Mouse (Mus musculus) erythroblast, adult 5-6 weeks (primary cell): ENCODE results near the gene Pdgfa. TPM values are rescaled to one million over a fixed set of nuclear protein-coding genes. Genes with fewer than 3 reads are reported as not detected.

Experiments used
- ATAC-seq: replicated peaks from 2 replicates; pipeline ENCODE4 v1.8.0; 2016; ENCODE audit warnings: moderate number of reproducible peaks, mild to moderate bottlenecking, moderate TSS enrichment, inconsistent platforms; ENCODE audit not compliant: poor library complexity, low FRiP score, severe bottlenecking
- total RNA-seq, 2 experiments: library from RNA; stranded (forward) in 1 of 2; stranded (reverse) in 1 of 2; fragments of 150-400 nt in 1 of 2; fragments of 200-764, 138-1000 nt in 1 of 2; gene quantifications; 2 replicates each; pipeline versions ENCODE4 v1.2.3 to v1.2.4; 2015 to 2017; ENCODE audit warnings: low replicate concordance in 2 of 2

The Pdgfa gene
- total RNA-seq, 2 experiments from 2014 or later = not detected

DNA sequence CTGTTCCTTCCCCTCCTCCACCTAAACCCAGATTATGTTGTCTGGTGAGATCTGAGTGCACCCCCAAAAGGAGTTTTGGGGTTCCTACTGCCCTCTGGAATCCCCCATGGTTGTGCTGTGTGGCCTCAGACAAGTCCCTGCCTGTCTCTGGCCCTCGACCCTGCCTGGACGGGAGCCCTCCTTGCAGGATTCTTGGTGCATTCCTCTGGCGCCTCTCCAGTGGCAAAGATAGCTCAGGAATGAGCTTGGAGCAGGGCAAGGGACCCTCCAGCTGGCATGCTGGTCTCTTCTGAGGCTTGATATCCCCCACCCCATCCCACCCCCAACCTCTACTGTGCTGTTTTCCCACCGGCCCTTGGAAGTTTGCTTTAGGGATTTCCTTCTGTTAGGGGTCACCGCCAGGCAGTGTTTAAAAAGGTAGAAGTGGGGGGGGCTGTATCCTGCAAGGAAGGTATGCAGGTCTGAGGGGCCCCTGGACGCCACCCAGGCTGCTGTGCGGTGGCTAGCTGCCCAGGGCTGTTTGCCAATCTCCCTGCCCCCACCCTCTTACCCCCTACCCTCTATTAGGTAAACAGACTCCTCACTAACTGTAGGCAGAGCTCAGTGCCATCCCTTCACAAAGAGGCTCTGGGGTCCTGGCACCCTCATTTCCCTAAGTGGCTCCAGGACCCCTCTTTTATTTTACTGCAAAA lies 31.0 kb downstream of the Pdgfa start:
- no peak for ATAC-seq

DNA sequence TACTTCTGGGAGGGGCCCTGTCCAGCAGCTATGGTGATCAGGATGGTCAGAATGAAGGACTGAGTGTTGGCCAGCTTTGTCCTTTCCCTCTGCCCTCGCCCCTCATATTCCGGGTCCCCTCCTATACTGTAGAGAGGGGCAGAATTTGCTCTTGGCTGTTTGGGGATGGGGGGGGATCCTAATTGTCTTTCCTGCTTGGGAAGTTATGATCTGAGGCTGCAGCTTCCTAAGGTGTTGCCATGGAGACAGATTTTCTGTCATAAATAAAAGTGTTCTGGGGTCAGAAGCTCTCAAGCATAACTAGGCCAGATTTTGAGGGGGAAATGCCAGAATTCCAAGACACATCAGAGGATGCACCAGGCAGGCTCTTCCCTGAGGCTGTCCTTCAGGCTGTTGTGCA lies 31.6 kb downstream of the Pdgfa start:
- ATAC-seq = no peak

DNA sequence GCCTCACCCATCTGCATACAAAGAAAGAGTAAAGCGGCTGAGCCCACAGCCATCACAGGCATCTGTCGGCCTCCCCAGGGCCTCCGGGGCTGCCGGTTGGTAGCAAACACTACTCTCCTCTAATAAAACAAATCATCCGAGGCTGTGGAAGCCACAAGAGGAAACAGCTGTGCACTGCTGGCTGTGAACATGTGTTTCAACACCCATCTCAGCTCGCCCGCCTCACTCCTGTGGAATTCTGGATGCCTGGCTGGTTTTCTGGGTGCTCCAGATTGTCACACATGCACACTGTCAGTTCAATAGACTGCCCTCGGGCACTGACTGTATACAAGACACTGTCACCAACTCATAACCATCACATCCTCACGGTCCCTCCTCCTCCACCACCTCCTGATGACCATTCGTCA lies 40.7 kb downstream of the Pdgfa start:
- no peak for ATAC-seq

DNA sequence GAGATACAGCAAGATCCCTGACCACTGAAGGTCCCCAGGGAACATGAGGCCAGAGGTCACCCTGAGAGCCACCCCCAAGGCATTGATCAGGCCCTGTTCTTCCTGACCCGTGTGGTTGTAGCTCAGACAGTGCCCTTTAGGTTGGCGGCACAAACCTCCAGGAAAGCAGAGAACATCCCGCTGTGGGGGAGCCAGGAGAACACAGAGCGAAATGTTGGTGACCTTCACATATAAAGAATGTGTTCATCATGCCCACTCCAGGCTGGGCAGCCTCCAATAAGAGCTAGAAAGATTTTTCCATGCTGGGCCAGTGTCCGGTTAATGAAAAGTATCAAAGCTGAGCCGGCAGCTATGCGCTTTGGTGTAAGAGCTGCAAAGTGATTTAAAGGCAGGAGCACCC lies 43.2 kb downstream of the Pdgfa start:
- no peak for ATAC-seq

DNA sequence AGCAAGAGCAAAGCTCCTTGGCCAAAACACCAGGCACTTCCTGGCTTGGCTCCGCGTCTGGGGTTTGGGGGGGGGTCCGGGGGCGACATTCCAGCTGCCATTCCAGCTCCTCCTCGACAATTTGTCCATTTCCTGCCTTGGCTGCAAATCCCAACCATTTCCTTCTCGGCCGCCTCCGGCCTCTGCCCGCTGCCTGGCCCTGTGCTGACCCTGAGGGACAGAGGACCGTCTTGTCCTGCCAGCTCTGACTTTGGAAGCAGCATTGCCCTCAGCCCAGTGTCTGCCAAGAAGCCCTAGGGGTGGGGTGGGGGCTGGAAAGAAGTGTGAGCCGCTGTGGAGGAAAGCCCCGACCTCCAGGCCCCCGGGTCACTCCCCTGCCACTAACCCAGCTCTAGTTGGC lies 44.2 kb downstream of the Pdgfa start:
- no peak for ATAC-seq

DNA sequence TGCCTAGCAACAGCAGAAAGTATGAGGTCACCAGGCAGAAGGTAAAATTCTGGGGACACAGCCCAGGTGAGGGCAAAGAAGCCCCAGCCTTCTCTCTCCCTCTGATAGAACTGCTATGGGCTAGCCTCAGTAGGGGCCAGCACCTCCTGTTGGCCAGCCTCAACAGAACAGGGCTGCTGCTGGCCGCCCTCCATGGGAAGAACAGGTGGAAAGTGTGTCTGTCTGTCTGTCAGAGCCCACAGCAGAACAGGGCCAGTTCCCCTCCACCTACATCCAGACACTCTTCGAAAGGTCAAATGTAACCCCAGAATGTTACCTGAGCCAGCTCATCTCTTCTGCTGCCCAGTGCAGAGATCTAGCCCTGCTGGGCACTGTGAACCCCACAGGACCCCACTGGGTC lies 45.9 kb downstream of the Pdgfa start:
- ATAC-seq = no peak

DNA sequence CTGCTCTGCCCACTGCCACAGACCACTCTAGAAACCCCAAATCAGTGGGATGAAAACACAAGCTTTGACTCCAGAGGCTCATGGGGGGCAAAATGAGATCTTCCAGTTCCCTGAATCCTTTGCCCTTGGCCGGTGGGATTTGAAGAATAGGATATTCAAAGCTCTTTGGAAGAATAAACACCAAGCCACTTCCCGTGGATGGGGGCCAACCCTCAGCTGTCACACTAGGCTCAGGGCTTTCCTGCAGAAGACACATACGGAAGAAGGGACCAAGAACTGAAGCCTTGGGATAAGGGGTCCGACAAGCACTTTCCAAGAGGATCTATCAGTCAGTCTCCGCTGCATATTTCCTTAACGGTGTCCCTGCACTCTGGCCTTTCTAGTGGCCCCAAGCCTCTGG lies 48.0 kb downstream of the Pdgfa start:
- no peak for ATAC-seq

DNA sequence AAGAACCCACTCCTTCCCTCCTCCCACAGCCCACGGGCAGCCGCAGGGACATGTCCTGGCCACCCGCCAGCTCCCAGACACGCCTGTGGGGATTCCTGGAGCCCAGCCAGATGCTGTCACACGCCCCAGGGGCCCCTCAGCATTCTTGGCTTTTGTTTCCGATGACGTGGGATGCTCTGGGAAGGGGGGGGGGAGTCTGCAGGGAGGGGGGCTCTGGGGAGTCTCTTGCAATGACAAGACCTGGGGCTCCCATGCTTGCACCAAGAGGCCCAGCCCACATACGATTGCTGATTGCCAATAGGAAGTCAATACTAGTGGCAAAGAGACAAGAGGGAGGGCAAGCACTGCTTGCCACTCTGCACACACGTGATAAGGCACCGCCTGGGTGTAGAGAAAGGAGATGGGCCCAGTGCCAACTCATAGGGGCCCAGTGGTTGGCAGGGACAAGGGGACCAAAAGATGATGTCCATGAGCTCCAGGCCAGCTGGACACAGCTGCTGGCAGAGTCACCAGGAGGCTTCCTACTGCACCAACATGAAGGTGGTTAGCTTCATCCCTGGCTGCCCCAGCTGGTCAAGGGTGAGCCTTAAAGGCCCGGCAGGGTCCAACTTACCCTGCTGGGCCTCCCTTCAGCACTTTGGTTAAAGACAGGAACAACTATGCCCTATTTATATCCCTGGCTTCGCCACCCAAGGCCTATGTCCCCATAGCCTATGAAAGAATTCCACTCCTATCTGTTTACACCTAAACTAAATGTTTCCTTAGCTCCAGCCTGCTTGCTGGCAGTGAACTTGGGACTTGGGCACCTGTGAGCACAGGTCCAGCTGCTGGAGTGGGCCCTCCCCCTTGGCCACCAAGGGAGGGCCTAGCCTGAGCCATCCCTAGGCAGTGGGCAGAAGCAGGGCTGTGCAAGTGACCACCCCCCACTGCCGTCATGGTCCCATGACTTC lies 48.9 kb downstream of the Pdgfa start:
- no peak for ATAC-seq

DNA sequence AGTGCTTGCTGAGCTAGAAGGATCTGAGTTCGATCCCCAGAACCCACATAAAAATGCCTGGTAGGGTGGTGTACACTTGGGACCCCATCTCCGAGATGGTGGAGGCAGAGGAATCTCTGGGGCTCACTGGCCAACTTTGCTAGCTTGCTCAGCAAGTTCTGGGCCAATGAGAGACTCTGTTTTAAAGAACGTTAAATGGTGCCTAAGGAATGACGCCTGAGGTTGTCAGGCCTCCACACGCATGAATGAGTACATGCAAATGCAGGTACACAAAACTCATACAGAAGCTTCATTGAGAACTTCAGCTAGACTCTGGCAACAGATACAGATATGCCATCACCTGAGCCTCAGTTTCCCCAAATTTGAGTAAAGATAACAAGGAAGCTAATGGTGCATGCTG lies 49.7 kb downstream of the Pdgfa start:
- ATAC-seq = no peak

DNA sequence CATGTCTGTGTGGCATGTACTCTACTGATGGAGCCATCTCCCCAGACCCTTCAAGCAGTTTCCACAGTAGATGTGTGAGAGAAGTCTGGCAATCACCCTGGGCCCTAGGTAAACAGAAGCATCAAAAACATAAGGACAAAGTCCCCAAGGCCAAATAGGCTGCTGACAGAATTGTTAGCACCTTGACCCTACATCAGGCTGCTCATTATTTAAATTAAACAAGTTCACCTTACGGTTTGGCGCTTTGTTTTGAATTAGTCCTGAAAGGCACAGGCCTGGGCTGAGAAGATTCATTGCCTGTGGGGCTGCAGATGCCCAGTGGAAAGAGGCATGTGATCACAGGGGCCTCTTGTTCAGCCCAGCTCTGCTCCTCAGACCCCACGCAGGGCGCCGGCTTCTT lies 50.2 kb downstream of the Pdgfa start:
- ATAC-seq = no peak

DNA sequence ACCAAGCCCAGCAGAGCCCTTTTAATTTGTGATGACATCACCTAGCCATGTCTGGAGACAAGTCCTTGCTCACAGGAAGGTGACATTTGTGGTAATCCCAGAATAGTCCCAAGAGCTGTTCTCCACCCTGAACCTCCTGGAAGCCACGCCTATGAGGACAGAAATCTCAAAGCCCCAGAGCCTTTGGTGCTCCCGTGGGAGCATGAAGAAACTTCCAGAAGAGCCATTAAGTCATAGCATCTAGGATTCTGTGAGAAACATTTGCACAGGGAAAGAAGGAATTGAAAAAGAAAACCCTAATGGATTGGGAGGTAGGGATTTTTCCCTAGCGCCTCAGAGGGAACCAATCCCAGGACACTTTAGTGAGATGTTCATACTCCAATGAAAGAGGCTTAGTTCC lies 52.2 kb downstream of the Pdgfa start:
- ATAC-seq = no peak

DNA sequence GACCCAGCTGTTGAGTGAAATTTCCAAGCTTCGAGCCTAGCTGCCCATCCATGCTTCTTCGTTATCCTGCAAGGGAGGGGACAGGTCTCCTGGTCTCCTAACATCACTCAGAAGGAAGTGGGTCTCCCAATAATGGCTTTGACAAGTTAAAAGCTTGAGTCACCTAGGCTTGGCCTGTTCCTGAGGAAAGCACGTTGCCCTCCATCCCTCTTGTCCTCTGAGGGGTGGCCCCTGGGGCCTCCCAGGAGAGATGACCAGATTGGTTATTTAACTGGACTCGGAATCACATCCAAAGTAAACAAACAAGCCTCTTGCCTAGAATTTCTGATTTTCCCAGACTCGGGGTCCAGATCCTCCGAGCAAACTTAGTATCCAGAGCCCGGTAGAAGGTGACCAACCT lies 52.6 kb downstream of the Pdgfa start:
- ATAC-seq = no peak

DNA sequence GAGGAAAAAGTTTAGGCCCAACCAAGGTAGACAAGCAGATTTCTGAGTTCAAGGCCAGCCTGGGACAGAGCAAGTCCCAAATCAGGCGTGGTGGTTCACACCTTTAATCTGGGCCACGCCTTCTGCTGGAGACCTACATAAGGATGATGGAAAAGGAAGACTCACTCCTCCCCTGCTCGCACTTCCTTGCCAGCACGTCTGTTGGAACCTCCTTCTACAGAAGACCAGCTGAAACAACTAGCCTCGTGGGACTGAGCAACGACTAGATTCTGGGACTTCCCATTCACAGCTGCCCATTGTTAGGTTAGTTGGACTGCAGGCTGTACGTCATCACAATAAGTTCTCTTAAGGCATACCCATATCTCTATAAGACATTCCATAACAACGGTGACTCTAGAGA lies 55.3 kb downstream of the Pdgfa start:
- no peak for ATAC-seq

DNA sequence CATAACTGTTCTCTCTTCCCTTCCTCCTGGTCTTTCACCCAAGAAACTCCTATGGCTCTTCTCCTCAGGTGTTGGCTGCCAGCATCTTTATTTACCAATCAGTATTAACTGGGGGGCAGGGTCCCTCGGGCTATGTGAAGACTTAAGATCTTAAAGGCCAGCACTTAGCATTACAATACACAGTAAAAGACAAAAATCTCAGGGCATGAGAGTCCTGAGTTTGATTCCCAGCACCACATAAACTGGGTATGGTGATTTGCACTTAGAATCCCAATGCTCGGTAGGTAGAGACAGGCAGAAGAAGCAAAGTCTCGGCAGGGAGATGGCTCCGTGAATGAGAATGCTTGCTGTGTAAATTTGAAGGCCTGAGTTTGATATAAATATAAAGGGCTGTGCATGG lies 56.6 kb downstream of the Pdgfa start:
- no peak for ATAC-seq

DNA sequence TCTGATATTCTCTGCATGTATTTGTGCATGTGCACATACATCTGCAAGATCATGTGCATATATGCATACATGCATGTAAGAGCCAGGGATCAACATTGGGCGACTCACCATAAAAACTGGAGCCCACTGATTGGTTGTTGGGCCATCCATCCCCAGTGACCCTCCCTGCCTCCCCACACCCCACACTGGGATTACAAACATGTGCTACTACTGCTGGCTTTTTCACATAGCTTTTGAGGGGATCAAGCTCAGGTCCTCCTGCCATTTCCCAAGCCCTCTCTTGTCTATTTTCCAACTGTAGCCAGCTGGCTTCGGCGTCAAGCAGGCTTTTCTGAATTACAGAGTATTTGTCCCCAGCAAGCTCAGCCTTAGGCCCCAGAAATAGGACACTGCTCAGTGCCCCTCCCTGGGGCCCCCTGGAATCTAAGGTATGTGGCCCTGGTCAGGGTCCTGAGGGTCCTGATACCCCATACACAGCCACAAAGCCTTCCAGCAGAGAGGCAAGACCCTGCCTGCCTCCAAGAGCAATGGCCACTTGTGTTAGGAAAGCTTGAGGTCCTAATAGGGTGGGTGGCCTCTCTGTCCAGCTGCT lies 58.5 kb downstream of the Pdgfa start:
- ATAC-seq = no peak

DNA sequence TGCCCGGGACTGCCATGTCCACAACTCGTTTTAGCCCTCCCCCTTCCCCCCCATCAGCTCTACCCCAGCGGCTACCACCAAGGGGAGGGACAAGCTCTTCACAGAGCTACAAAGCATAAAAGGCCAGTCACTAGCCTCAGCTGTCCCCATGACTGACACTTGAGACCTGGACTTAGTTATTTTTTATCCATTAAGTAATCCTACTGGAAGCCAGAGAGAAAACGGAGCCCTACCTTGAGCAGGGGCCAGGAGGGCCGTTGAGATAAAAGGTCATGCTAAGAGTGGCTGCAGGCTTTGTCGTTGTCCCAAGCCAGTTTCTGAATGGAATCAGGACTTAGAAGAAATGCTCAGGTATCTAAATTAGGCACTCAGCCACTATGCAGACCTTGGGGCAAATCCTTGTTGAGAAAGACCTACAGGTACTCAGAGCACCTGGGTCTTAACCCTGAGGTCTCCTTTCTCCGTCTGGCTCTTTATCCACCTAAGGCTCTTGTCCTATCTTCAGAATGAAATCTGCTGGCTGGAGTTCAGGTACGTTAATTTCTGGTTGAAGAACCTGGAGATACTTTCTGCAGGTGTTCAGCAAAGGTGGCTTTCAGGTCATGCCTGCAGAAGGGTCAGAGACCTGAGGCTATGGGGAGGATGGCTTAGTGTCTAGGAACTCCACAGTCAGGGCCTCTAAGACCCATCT lies 60.6 kb downstream of the Pdgfa start:
- no peak for ATAC-seq

DNA sequence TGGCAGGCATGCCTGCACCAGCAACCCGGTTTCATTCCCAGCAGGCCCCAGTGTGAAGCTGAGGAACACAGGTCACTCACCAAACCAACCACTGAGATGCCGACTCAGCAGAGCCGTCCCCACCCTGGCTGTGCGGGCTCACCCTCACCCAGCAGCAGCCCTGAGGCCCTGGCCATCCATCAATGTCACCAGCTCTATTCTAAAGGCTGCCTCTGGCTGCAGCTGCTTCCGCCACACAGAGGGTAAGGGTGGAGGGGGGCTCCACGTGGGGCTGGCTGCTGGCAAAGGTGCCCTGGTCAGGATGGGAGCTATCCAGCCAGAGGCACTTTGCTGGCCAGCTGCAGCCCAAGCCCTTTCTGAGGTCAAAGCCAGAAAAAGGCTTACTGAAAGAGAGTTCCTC lies 62.6 kb downstream of the Pdgfa start:
- ATAC-seq = no peak

DNA sequence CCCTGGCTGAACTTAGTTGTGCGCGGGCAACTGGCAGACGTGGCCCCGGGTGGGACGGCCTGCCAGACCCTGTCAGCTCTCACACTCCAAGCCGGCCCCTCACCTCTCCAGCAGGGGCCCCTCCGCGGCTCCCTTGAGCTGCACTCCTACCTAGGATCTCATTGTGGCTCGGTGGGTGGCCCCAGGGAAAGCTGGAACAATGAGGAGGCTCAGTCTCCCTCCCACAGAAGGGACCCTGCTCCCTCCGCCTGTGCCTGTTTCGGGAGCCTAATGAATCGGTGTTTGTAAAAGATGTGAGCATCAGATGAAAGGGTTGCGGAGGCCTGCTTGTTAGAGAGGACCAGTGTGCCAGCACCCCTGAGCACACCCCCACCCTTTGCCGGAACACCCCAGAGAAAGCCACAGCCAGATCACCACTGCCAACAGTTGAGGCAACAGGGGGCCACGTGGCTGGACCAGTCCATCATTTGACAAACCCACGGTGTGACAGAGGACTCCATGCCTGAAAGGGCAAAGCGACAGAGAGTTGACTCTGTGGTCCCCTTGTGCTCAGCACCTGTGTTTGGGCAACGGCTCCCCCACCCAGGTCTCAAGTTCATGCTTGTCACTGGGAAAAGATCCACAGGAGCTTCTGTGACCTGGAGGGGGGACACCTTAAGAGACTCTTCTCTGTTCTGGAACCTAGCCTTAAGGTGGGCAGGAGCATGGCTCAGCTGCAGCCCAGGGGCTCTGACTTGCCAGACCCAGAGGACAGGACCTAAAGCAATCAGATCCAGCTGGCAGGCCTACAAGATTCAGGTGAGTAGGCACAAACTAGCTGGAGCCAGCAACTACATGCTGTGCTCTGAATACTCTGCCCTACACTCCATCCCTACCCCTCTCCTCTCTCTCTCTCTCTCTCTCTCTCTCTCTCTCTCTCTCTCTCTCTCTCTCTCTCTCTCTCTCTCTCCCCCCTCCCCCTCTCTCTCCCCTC lies 64.4 kb downstream of the Pdgfa start:
- no peak for ATAC-seq

DNA sequence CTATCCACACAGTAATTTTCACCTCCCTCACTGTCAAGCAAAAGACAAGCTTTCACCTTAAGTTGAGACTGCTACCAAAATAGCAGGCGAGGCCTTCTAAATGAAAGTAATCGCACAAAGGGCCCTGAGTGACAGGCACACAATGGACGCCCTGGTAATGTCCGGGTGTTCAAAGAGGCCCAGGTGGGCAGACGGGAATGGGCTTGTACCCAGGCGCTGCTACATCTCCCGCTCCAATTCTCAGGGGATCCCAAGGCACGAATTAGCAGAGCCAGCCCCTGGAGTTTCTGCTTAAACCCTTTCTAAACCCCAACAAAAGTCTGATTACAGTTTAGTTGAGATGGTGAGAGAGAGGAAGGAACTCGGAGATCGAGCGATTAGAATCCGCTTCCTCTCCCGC lies 65.3 kb downstream of the Pdgfa start:
- ATAC-seq = no peak
